Comparison of ENCODE assay signal across 7 mouse cellular contexts in genomic region chr1:55193316-55193715, GRCm38 (mm10). TPM values are rescaled to one million over a fixed set of nuclear protein-coding genes. Genes with fewer than 3 reads are reported as not detected.
DNase-seq lines count a peak whose midpoint lies in the region; ATAC-seq and TF ChIP-seq lines count a peak whose summit lies in the region.

No protein-coding gene starts in this region.

- no peaks in the 10 kb centered on the region for H3K79me2 ChIP-seq in heart, adult 2 months (replicated peaks; ENCODE audit: control insufficient read depth, insufficient read depth, low read length)

- ATAC-seq in lung, postnatal 0 days, result peak; percentile 87
- ATAC-seq in granulocyte monocyte progenitor cell, adult 5-6 weeks (replicated peaks; ENCODE audit: poor library complexity, severe bottlenecking), result no peak

- 0 out of 2 replicates have a peak overlapping the region, but pooled peaks have one; percentile 7 for H3K27ac ChIP-seq in heart, adult 2 months
- peak overlapping the region; percentile 11; the same call in 1 of the 2 replicates for H3K27ac ChIP-seq in lung, postnatal 0 days (ENCODE audit: low read length)

- peak; percentile 78 for DNase-seq in Muller cell, postnatal 12 days (ENCODE audit: inconsistent ontology term)
- DNase-seq in adrenal gland, postnatal 10 days, result peak; percentile 65
- peak; percentile 59 to 66 for DNase-seq in heart, adult 2 months
- DNase-seq in kidney, adult 18-20 months, result peak; percentile 77
- DNase-seq in lung, postnatal 0 days (ENCODE audit: low spot score), result peak; percentile 79
- no peak for DNase-seq in thymus, adult 18-20 months

- H3K27me3 ChIP-seq in heart, adult 2 months (ENCODE audit: control insufficient read depth, insufficient read depth, low read length), result no peaks in the 10 kb centered on the region
- no peaks in the 10 kb centered on the region for H3K27me3 ChIP-seq in lung, postnatal 0 days (replicated peaks; ENCODE audit: insufficient read depth, low read length)

- no peaks in the 10 kb centered on the region for H3K36me3 ChIP-seq in heart, adult 2 months (ENCODE audit: control insufficient read depth, insufficient read depth, low read length)
- no peaks in the 10 kb centered on the region for H3K36me3 ChIP-seq in lung, postnatal 0 days (ENCODE audit: insufficient read depth, low read length)

- no peaks in the 10 kb centered on the region for H3K9me3 ChIP-seq in lung, postnatal 0 days (ENCODE audit: low read length)

- peaks cover 3% of the 10 kb centered on the region; the same call in 1 of the 2 replicates for H3K4me1 ChIP-seq in heart, adult 2 months (ENCODE audit: control insufficient read depth, insufficient read depth, low read length)
- peaks cover 3% of the 10 kb centered on the region; the same call in 1 of the 2 replicates for H3K4me1 ChIP-seq in lung, postnatal 0 days (ENCODE audit: insufficient read depth, low read depth, low read length)

- WGBS in heart, adult 2 months, result 40% methylated on average over 2 of the region's 2 CpGs
- 15% methylated on average over 2 of the region's 2 CpGs for WGBS in lung, postnatal 0 days

- no peak overlapping the region for H3K9ac ChIP-seq in heart, adult 2 months (ENCODE audit: low read depth, low read length)
- no peak overlapping the region for H3K9ac ChIP-seq in lung, postnatal 0 days (replicated peaks; ENCODE audit: low read depth)

- intact Hi-C loops in heart, adult 2 months (cut with DNase I), result loop anchor here (2.0 kb wide), 1 partner anchor 189 kb away; no protein-coding TSS in a partner anchor

- H3K4me3 ChIP-seq in heart, adult 2 months, result no peak overlapping the region
- H3K4me3 ChIP-seq in lung, postnatal 0 days (ENCODE audit: low read depth, low read length), result no peak overlapping the region

- TF ChIP-seq EP300 in heart, adult 2 months (IDR thresholded peaks at IDR 0.05; ENCODE audit: insufficient read depth, low read depth, low read length), result no peak
- TF ChIP-seq EP300 in lung, postnatal 0 days (IDR thresholded peaks at IDR 0.05), result no peak

- TF ChIP-seq CTCF in heart, adult 2 months (IDR thresholded peaks at IDR 0.05), result no peak
- TF ChIP-seq CTCF in lung, postnatal 0 days (IDR thresholded peaks at IDR 0.05), result no peak

- no peak for TF ChIP-seq POLR2A in heart, adult 2 months (IDR thresholded peaks at IDR 0.05; ENCODE audit: insufficient read depth, low read depth, low read length)

- no peak overlapping the region for H3K4me2 ChIP-seq in lung, postnatal 0 days (replicated peaks; ENCODE audit: low read depth, low read length)

RNA-seq across cellular contexts. Expression of gene Rftn2, which starts 33.3 kb away (rescaled TPM):
- 10 to 100 TPM; 14.2 to 19.7 TPM for total RNA-seq in adrenal gland, postnatal 10 days (2021)
- total RNA-seq in heart, adult 2 months (2021), result 10 to 100 TPM; 12.1 to 12.8 TPM
- polyA plus RNA-seq in heart, adult 2 months (2012; rRNA removed), result 2.7 and 6.4 TPM in 2 replicates
- polyA plus RNA-seq in lung, postnatal 0 days (2015; fragmentation: Nextera tagmentation; extraction: Ambion mirVana), result 13.6 and 13.9 TPM in 2 replicates
- total RNA-seq in granulocyte monocyte progenitor cell, adult 5-6 weeks (2014; fragmentation: Nextera tagmentation), result 0.73 and 4.4 TPM in 2 replicates
- 1.9 and 7.0 TPM in 2 replicates for total RNA-seq in granulocyte monocyte progenitor cell, adult 5-6 weeks (2017)

RNA-seq across cellular contexts. Expression of gene Mars2, which starts 43.7 kb away (rescaled TPM):
- total RNA-seq in adrenal gland, postnatal 10 days (2021), result 1 to 10 TPM; 5.0 to 5.8 TPM
- total RNA-seq in heart, adult 2 months (2021), result 1 to 10 TPM; 5.0 to 5.3 TPM
- polyA plus RNA-seq in heart, adult 2 months (2012; rRNA removed), result 2.0 and 3.6 TPM in 2 replicates
- polyA plus RNA-seq in lung, postnatal 0 days (2015; fragmentation: Nextera tagmentation; extraction: Ambion mirVana), result 1.3 and 1.4 TPM in 2 replicates
- total RNA-seq in granulocyte monocyte progenitor cell, adult 5-6 weeks (2014; fragmentation: Nextera tagmentation), result 6.7 and 7.3 TPM in 2 replicates
- 7.7 and 9.0 TPM in 2 replicates for total RNA-seq in granulocyte monocyte progenitor cell, adult 5-6 weeks (2017)

Comparison
In these comparisons a context has a peak if more than half of its experiments do, and no peak if none do; other contexts are left out.
1. DNase-seq: peak in Muller cell, postnatal 12 days (single experiment), adrenal gland, postnatal 10 days (single experiment), heart, adult 2 months (2 of 2), kidney, adult 18-20 months (single experiment) and lung, postnatal 0 days (single experiment); none in thymus, adult 18-20 months (0 of 2).